Mouse (Mus musculus) C2C12 (cell line): ENCODE data around the gene Slco3a1. TPM values are rescaled to one million over a fixed set of nuclear protein-coding genes. Genes with fewer than 3 reads are reported as not detected.

Experiments used
- H3K27me3 ChIP-seq: one replicate; pipeline ENCODE4 v1.6.1; 2011; ENCODE audit not compliant: control insufficient read depth, insufficient read depth, insufficient read length
- H3K36me3 ChIP-seq: one replicate; pipeline ENCODE4 v1.6.1; 2011; ENCODE audit not compliant: control insufficient read depth, insufficient read depth
- H3K4me3 ChIP-seq: one replicate; pipeline ENCODE4 v1.5.1; 2011; ENCODE audit warnings: mild to moderate bottlenecking, control low read depth; ENCODE audit not compliant: poor library complexity, insufficient read depth, severe bottlenecking
- H3K79me2 ChIP-seq: one replicate; pipeline ENCODE4 v1.6.1; 2011; ENCODE audit not compliant: control insufficient read depth, insufficient read depth
- H3K79me3 ChIP-seq: one replicate; pipeline ENCODE4 v1.6.1; 2011; ENCODE audit warnings: low read depth, control low read depth
- H3ac ChIP-seq: one replicate; pipeline ENCODE3; 2011; ENCODE audit warnings: low read depth; ENCODE audit not compliant: control insufficient read depth, insufficient read length
- CEBPB ChIP-seq: IDR thresholded peaks from one replicate; pipeline ENCODE4 v1.6.1; 2011; ENCODE audit warnings: low read depth, mild to moderate bottlenecking, control low read depth, moderate library complexity
- CTCF ChIP-seq: IDR thresholded peaks from one replicate; pipeline ENCODE4 v1.5.1; 2011; ENCODE audit not compliant: control insufficient read depth, insufficient read depth, insufficient read length
- FOSL1 ChIP-seq: IDR thresholded peaks from one replicate; pipeline ENCODE4 v1.8.0; 2011; ENCODE audit warnings: mild to moderate bottlenecking, low read length; ENCODE audit not compliant: poor library complexity, insufficient read depth, severe bottlenecking
- MAX ChIP-seq: IDR thresholded peaks from one replicate; pipeline ENCODE4 v1.6.1; 2011; ENCODE audit warnings: mild to moderate bottlenecking, control low read depth
- MYOD1 ChIP-seq: IDR thresholded peaks from one replicate; pipeline ENCODE4 v1.6.1; 2011; ENCODE audit warnings: low read depth; ENCODE audit not compliant: control insufficient read depth, insufficient read length
- MYOG ChIP-seq: IDR thresholded peaks from one replicate; pipeline ENCODE4 v1.6.1; 2011; ENCODE audit not compliant: control insufficient read depth, insufficient read length; ENCODE audit errors: extremely low read depth
- USF1 ChIP-seq: IDR thresholded peaks from one replicate; pipeline ENCODE4 v1.6.1; 2011; ENCODE audit warnings: low read depth, mild to moderate bottlenecking, control low read depth, moderate library complexity
- polyA plus RNA-seq: library from polyadenylated mRNA; unstranded; fragments of >200 nt; fragmentation: generic; extraction: Trizol; gene quantifications from one replicate; pipeline ENCODE4 v1.2.1, GENCODE M21; 2012; ENCODE audit warnings: missing spikeins

Gene Slco3a1
- polyA plus RNA-seq, 1 experiment: 15.1 TPM

- no peaks in the 10 kb centered on the region for H3K36me3 ChIP-seq
- no peaks in the 10 kb centered on the region for H3K79me2 ChIP-seq
- no peak overlapping the region for H3K4me3 ChIP-seq
- H3ac ChIP-seq: no peak overlapping the region
- no peak for TF ChIP-seq FOSL1
- no peak for TF ChIP-seq MAX
- no peak for TF ChIP-seq USF1
- TF ChIP-seq CEBPB: no peak
- no peak for TF ChIP-seq CTCF
- no peaks in the 10 kb centered on the region for H3K27me3 ChIP-seq
- no peaks in the 10 kb centered on the region for H3K79me3 ChIP-seq
Measured at GRCm38 (mm10) chr7:74526030-74526429, 28.6 kb downstream of the Slco3a1 start.

DNA sequence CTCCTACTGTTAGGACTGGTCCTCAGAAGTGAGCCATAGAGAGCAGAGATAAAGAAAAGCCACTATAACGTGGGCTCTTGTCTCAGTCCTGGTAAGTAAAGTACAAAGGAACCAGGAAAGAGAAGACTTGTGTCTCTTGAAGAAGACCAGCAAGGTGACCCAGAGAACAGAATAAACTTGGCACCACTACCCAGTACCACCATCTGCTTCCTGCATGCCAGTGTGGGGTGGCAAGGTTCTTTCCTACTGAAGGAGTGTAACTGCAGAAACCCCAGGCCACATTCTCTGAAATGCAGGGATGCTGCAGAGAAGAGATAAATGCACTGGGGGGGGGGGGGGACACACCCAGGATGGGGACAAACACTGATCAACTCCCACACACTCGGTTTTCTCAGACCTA lies 29.0 kb downstream of the Slco3a1 start:
- no peak overlapping the region for H3K4me3 ChIP-seq
- TF ChIP-seq FOSL1 (no peak), MYOD1 (no peak), CEBPB (no peak), CTCF (no peak), MYOG (no peak), USF1 (no peak), MAX (no peak)
- no peaks in the 10 kb centered on the region for H3K27me3 ChIP-seq
- no peaks in the 10 kb centered on the region for H3K36me3 ChIP-seq
- H3K79me3 ChIP-seq: no peaks in the 10 kb centered on the region
- H3ac ChIP-seq: no peak overlapping the region
- no peaks in the 10 kb centered on the region for H3K79me2 ChIP-seq

DNA sequence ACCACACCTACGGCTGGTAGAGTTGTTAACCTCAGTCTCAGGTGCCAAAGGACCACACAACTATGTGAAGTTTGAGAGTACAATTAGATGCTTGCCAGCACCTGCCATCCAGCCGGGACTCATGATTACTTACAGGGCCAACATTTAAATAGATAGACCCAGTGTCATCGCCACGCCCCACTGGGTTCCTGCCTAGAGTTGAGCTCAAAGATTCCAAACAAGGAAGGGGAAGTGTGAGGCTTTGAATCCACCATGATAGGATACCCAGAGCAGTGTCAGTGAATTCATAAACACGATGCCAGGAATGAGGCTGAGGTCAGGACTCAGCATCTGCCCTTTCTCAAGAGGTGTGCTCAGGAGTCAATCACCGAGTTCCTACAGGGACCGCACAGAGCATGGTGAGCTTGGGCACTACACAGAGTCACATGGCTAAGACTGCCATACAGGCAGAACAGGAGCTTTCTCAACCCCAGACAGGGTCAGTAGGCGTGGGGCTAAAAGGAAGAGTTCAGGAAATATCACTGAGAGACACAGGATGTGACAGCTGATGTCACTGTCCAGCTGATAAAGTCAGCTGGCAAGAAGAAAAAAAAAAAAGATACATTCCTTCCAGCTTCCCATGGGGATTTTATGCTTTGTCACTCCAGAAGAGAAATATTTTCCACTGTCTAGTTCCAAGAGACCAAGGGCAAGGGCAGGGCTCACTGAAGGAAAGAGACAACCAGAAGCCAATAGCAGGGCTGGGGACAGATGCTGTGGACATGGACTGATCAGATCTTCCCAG lies 30.2 kb downstream of the Slco3a1 start:
- TF ChIP-seq USF1: no peak
- TF ChIP-seq FOSL1: no peak
- TF ChIP-seq CEBPB: no peak
- TF ChIP-seq MAX: no peak
- no peak for TF ChIP-seq MYOG
- TF ChIP-seq MYOD1: no peak
- TF ChIP-seq CTCF: no peak
- H3K36me3 ChIP-seq: no peaks in the 10 kb centered on the region
- H3K79me3 ChIP-seq: no peaks in the 10 kb centered on the region
- H3ac ChIP-seq: no peak overlapping the region
- H3K27me3 ChIP-seq: no peaks in the 10 kb centered on the region
- H3K4me3 ChIP-seq: no peak overlapping the region
- H3K79me2 ChIP-seq: no peaks in the 10 kb centered on the region

DNA sequence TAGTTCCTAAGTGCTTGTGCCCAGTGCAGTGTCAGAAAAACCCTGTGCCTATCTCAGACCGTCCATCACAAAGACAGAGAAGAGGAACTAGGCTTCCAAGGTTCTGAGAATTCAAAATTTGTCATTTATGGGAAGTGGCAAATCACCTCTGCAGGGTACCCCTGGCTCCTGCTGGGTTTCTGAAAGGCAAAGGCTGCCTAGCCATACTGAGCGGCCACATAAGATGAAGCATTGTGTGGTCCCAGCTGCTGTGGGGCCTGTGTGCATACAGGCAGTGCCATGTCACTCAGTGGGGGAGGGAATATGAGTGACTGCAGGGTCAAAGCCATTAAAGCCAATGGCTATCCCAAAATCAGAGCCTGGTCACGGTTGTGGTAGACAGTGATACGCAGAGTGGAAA lies 31.5 kb downstream of the Slco3a1 start:
- Histone ChIP-seq H3K79me3 (no peaks in the 10 kb centered on the region), H3K4me3 (no peak overlapping the region), H3K79me2 (no peaks in the 10 kb centered on the region), H3K36me3 (no peaks in the 10 kb centered on the region), H3K27me3 (no peaks in the 10 kb centered on the region), H3ac (no peak overlapping the region)
- TF ChIP-seq USF1: no peak
- no peak for TF ChIP-seq MAX
- no peak for TF ChIP-seq CTCF
- TF ChIP-seq MYOD1: no peak
- no peak for TF ChIP-seq MYOG
- no peak for TF ChIP-seq FOSL1

DNA sequence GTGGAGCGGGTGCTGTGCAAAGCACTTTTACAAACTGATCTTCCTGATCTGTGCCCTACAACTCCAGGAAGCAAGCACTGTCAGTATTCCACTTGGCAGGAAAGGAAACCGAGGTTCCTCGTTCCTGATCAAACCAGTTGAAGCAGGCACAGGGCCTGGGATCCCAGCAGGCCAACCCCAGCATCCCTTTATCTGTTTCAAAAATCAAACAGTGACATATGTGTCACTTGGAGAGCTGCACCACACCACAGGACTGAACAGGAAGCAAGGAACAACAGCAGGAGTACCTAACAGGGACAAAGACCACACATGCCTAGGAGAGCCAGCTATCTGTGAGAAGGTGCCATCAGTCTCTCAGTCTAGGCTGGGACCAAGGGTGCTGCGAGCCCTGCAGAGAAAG lies 32.3 kb downstream of the Slco3a1 start:
- Histone ChIP-seq H3K79me3 (no peaks in the 10 kb centered on the region), H3K27me3 (no peaks in the 10 kb centered on the region), H3K36me3 (no peaks in the 10 kb centered on the region), H3K79me2 (no peaks in the 10 kb centered on the region), H3K4me3 (no peak overlapping the region), H3ac (no peak overlapping the region)
- TF ChIP-seq CTCF: no peak
- TF ChIP-seq MYOG: no peak
- no peak for TF ChIP-seq MAX
- TF ChIP-seq CEBPB: no peak
- TF ChIP-seq USF1: no peak
- TF ChIP-seq MYOD1: no peak
- no peak for TF ChIP-seq FOSL1

DNA sequence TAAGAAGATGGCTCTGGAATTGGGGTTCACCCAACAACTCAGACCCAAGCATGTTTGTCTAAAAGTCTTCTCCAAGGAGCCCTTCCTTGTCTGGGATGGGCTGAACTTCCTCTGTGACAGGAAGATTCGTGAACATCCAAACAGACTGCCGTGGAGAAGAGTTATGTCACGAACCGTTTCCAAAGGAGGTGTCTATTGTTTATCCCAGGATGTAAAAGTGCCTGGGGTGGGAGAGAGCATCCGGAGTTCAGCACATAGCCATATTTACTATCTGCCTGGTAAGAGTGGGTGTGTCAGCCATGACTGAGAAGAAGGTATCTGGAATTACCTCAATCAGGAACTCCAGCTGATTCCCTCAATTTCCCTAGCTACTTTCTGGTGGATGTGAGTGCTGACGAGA lies 35.2 kb downstream of the Slco3a1 start:
- Histone ChIP-seq H3K4me3 (no peak overlapping the region), H3K79me2 (no peaks in the 10 kb centered on the region), H3K79me3 (peaks cover 2% of the 10 kb centered on the region), H3K27me3 (no peaks in the 10 kb centered on the region), H3K36me3 (no peaks in the 10 kb centered on the region), H3ac (no peak overlapping the region)
- TF ChIP-seq USF1: no peak
- no peak for TF ChIP-seq MYOD1
